Mouse (Mus musculus) stomach, postnatal 0 days (tissue): ENCODE measurements around the gene Tmem19.

ENCODE experiments used
- CTCF ChIP-seq: IDR thresholded peaks from 2 replicates; pipeline ENCODE4 v1.5.1; 2016; ENCODE audit warnings: antibody characterized with exemption, low read depth, mild to moderate bottlenecking, moderate library complexity
- EP300 ChIP-seq: optimal IDR thresholded peaks from 2 replicates; pipeline ENCODE3; 2016; ENCODE audit warnings: antibody characterized with exemption

DNA sequence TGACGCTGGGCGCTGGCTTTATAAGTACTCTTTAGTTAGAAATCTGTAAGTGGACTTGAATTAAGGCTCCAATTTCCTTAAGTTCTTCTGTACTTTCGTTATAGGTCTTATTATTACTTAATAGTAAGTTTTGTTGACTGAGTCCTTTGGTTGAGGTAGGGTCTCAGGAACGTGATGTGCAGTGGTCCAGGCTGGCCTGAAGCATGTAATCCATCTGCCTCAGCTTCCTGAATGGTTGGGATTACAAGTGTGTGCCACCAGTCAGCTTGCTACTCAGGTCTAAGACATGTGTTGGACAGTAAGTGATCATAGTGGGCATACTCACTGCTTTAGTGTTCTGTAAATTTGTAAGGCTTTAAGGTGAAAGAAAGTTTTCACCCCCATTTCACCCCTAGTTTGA, 28.8 kb upstream of the Tmem19 start:
- TF ChIP-seq CTCF (no peak), EP300 (no peak)
